Mouse (Mus musculus): ENCODE results near the gene 1700021F07Rik. TPM values are rescaled to one million over a fixed set of nuclear protein-coding genes. Genes with fewer than 3 reads are reported as not detected.

The 1700021F07Rik gene
- total RNA-seq, 2 experiments from 2014 or later: not detected

DNA sequence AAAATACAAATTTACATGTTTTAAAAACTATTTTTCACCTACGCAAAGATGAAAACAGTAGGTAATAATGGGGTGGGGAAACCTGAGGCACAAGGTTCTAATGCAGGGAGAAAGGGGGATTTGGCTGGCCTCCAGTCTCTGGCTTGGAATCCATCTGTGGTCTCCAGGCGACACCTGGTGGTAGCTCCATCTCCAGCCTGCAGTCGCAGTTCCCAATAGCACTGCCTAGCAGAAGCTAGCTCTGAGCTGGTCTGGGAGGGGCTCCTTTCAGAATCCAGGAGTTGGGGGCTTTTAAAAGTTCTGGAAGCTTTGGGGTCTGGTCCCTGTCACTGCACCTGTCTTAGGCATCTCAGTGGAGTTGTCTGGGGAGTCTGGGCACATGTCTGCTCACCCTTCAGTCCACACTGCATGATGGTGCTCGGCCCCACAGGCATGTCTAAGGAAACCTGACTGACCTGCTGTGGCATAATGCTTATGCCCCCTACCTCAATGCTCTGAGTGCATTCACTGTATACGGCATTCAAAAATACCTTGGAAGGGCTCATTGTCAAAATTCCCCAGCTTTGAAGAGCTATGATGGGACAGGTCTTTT, 39.6 kb downstream of the 1700021F07Rik start:
- peak in 1 of 2 experiments; percentile 82 for DNase-seq (ENCODE audit: low spot score in 2 of 2)

GRCm38 (mm10) chr2:173563336-173563735, 41.0 kb downstream of the 1700021F07Rik start:
- peak in 1 of 2 experiments; percentile 24 for DNase-seq (ENCODE audit: low spot score in 2 of 2)

DNA sequence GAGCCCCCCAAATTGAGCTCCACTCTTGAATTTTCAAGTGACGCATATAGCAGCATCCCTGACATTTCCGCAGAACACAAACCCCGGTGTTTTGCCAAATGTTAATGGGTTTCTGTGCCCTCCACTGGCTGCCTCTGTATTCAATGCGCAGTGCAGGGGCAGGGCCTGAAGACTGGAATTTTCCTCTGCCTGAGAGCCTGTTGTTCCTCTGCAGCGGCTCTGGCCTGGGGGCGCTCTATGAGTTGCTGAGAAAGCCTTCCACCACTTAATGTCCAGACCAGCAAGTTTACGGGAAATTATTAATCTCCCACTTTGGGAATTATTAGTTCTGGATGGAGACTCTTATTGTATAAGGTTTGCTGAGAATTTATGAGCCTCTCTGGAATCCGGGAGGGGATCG, 41.8 kb downstream of the 1700021F07Rik start:
- no peak for DNase-seq (ENCODE audit: low spot score in 2 of 2)

Other genes starting within 250 kb of the 1700021F07Rik start
- 10 to 100 TPM; 22.6 to 23.8 TPM for gene Pmepa1, start 246.1 kb upstream of the 1700021F07Rik start, total RNA-seq (2021)
- gene Ankrd60, start 55.8 kb downstream of the 1700021F07Rik start, total RNA-seq (2021): not detected
- gene Rab22a, start 137.2 kb downstream of the 1700021F07Rik start, total RNA-seq (2021): 10 to 100 TPM; 24.2 to 29.8 TPM
- gene 1700010B08Rik, start 196.8 kb downstream of the 1700021F07Rik start, total RNA-seq (2021): not detected
- gene Vapb, start 214.9 kb downstream of the 1700021F07Rik start, total RNA-seq (2021): 100 to 1,000 TPM; 116 to 127 TPM